Mouse (Mus musculus): ENCODE data around the gene Pnmal2. TPM values are rescaled to one million over a fixed set of nuclear protein-coding genes. Genes with fewer than 3 reads are reported as not detected.

The Pnmal2 gene
- polyA plus RNA-seq, 2 experiments from 2014 or later, result not detected

DNA sequence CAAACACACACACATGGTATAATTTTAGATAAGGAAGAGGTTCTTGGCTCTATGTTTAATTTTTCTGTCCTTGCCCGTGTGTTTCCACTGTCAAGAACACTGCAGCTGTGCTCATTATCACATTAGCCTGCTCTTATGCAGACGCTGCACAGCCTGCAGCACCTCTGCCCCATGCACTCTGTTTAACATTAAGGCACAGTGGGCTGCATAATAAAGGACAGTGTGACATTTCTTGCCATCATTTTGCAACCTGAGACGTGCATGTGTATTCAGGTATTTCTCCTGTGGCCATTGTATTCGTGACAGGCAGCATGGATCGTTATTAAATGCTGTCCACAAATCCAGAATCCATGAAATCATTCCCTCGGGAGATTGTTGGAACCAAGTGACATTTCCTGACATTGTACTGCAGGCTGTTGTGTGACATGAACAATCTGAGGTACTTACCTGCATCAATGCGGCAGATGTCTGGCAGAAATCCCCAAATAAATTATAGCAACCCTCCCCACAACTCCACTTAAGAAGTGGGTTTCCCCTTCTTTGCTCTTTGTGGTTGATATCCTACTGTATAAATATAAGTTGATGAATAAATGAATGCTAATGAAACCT, 43.2 kb downstream of the Pnmal2 start:
- ATAC-seq, result no peak

DNA sequence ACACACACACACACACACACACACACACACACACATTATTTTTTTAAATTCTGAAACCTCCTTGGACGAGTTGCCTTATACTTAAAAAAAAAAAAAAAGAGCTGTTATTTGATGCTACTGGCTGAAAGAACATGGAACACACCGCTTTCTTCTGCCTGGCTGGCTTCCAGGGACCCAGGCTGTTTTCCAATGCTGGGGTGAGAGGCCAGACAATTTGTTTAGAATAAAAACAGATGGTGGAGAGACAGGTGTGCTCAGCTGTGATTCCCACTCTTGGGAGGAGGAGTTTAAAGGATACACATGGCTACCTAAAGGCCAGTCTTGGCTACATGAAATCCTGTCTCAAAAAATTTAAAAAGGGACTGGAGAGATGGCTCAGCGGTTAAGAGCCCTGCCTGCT, 43.9 kb downstream of the Pnmal2 start:
- ATAC-seq, result no peak

DNA sequence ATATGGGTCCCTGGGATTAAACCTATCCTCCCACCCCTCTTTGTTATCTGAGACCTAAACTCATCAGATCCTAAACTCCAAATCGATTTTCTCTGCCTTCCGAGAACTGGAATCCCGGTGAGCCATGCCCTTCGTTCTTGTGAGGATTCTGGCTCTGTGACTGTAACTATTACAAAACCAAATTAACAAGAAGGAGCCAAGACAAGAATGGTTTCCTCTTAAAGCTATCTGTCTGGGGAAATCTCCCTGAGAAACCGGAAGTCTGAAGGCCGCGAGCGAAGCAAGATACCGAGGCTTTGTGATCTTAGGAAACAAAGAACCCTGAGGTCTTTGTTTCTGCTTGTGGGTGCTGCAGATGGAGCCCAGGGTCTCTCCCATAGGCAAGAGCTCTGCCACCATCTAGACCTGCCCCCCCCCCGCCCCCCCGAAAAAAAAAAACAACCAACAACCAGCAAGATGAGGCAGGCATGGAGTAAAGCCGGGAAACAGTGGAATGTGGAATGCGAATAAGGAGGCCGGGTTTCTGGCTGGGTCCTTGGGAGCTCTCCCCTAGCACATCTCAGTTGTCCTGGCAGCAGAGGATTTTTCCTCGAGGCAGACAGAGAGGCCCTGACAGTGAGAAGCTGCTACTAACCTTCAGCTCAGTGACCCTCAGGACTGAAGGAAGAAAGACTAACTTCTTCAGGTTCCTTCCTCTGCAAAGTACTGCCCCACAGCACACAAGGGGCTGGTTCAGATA, 45.7 kb downstream of the Pnmal2 start:
- peak; percentile 84 for ATAC-seq

DNA sequence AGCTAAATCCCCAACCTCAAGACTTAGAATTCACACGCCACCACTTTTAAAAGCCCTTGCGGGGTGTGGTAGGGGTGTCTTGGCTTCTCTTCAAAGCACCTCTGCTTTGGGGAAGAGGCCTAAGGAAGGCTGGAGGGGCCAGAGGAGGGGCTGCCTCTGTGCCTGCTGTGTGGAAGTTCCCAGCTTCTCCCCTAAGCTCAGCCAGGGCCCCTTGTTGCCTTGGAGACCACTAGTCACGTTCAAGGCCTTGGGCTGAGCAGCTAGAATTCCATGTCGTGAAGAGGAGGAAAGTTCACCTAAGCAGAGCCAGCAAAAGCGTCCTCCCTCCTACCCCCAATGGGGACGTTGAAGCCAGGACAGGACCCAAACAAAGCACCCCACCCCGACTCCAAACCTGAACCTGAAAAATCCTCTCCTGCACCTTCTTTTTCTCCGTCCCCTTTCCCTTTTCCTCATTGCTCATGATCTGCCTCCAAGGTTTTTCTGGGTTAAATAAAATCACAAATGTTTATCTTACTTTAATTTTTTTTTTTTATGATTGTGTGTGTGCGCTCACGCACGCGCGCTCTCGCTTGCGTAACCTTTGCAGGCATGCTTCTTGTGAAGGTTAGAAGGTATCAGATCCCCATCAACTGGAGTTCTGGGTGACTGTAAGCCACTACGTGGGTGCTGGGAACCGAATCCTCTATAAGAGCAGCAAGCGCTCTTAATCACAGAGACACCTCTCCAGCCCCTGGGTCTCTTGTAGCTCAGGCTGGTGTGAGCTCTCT, 47.4 kb downstream of the Pnmal2 start:
- ATAC-seq, result no peak

DNA sequence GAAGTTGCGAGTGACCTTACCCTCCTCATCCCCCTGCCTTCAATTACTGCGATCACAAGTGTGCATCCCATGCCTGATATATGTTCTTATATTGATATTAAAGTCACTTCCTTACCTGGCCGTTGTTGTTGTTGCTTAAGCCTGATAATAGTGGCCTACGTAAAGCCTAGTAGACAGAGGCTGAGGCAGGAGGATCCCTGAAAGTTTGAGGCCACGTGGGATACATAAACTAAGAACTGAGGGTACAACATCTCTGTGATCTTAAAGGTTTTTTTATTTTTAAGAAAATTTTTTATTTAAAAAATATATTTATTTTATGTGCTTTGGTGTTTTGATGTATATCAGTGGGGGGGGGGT, 47.9 kb downstream of the Pnmal2 start, which contains the start of gene Ccdc8:
Ccdc8 (plus strand) TSS at position 258 of the 357 bp plus-strand sequence.
- no peak for ATAC-seq

DNA sequence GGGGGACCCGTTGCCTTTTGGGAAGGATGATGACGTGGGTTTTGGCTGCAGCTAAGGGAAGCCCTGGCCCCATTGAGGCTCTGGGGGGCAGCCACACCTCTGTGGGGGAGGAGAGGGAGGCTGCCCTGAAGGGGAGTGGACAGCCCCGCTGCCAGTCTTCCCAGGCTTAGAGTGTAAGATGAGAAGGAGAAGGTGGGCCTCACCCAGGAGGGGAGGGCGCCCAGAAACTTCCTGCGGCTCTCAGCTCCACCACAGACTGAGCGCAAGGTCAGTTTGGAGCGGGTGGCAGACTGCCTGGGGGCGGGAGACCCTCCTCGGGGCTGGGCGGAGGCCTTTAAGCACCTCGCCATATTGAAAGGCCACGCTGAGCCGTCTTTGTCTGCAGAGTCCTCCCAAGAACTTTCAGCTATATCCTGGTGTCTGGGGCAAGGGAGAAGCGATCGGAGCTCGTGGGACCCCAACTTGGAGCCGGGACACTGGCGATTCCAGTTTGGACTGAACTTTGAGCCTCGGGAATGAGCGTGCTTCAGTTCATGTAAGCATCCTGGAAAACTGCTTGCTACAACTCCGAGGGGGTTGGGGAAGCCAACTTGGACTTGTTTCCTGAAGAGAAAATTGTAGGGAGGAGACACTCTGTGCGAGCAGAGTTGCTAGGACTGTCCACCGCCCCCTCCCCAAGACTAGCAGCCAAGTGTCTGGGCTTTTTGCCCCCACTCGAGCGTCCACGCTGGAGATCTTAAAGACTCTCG, 49.3 kb downstream of the Pnmal2 start:
- no peak for ATAC-seq

DNA sequence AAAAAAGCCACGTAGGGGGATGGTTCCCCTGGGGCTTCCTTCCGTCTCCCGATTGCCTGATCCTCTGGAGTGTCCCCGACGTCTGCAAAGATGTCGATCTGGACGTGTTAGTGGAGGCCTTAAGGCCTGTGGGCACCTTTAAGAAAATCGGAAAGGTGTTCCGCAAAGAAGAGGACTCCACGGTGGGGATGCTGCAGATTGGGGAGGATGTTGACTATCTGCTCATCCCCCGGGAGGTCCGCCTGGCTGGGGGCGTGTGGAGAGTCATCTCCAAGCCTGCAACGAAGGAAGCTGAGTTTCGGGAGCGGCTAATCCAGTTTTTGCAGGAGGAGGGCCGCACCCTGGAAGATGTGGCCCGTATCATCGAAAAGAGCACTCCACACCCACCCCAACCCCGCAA, 49.9 kb downstream of the Pnmal2 start:
- ATAC-seq, result no peak

DNA sequence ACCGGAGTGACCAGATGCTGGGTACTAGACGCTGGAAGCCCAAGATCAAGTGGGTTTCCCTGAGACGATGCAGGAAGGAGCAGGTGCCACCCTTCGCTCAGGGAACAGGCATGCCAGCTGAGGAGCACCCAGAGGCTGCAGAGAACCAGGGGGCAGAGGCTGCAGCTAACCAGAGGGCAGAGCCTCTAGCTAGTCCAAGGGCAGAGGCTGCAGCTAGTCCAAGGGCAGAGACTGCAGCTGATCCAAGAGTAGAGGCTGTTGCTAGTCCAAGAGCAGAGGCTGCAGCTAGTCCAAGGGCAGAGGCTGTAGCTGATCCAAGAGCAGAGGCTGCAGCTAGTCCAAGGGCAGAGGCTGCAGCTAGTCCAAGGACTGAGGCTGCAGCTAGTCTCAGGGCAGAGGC, 50.9 kb downstream of the Pnmal2 start:
- no peak for ATAC-seq

Other genes starting within 250 kb of the Pnmal2 start
- gene Ceacam9, start 222.8 kb upstream of the Pnmal2 start, polyA plus RNA-seq (2017; shearing (Covaris generic)), result not detected
- gene Ap2s1, start 206.3 kb upstream of the Pnmal2 start, polyA plus RNA-seq (2017; shearing (Covaris generic)), result 100 to 1,000 TPM; 101 to 111 TPM
- gene Slc1a5, start 163.3 kb upstream of the Pnmal2 start, polyA plus RNA-seq (2017; shearing (Covaris generic)), result 100 to 1,000 TPM; 143 to 179 TPM
- 10 to 100 TPM; 23.0 to 23.1 TPM for gene Strn4, start 128.8 kb upstream of the Pnmal2 start, polyA plus RNA-seq (2017; shearing (Covaris generic))
- 1 to 10 TPM; 6.5 to 7.5 TPM for gene Fkrp, start 128.0 kb upstream of the Pnmal2 start, polyA plus RNA-seq (2017; shearing (Covaris generic))
- 10 to 100 TPM; 45.7 to 47.6 TPM for gene Prkd2, start 101.8 kb upstream of the Pnmal2 start, polyA plus RNA-seq (2017; shearing (Covaris generic))
- gene Dact3, start 69.4 kb upstream of the Pnmal2 start, polyA plus RNA-seq (2017; shearing (Covaris generic)), result not detected
- gene Gng8, start 52.9 kb upstream of the Pnmal2 start, polyA plus RNA-seq (2017; shearing (Covaris generic)), result not detected
- 10 to 100 TPM; 11.8 to 13.2 TPM for gene Ptgir, start 38.2 kb upstream of the Pnmal2 start, polyA plus RNA-seq (2017; shearing (Covaris generic))
- 100 to 1,000 TPM; 106 to 159 TPM for gene Calm3, start 20.6 kb upstream of the Pnmal2 start, polyA plus RNA-seq (2017; shearing (Covaris generic))
- not detected for gene Pnmal1, start 15.0 kb downstream of the Pnmal2 start, polyA plus RNA-seq (2017; shearing (Covaris generic))
- 1 to 10 TPM; 3.6 to 4.2 TPM for gene Gm42372, start 38.4 kb downstream of the Pnmal2 start, polyA plus RNA-seq (2017; shearing (Covaris generic))
- under 1 TPM in 1 of 2 experiments, not detected in 1; 0.16 TPM for gene Ccdc8, start 48.0 kb downstream of the Pnmal2 start, polyA plus RNA-seq (2017; shearing (Covaris generic))
- 10 to 100 TPM; 49.6 to 63.3 TPM for gene Ppp5c, start 83.2 kb downstream of the Pnmal2 start, polyA plus RNA-seq (2017; shearing (Covaris generic))
- gene Hif3a, start 117.7 kb downstream of the Pnmal2 start, polyA plus RNA-seq (2017; shearing (Covaris generic)), result under 1 TPM; 0.32 to 0.49 TPM
- 1 to 10 TPM in 1 of 2 experiments, not detected in 1; 1.1 TPM for gene Psg16, start 129.4 kb downstream of the Pnmal2 start, polyA plus RNA-seq (2017; shearing (Covaris generic))
- not detected for gene Ceacam3, start 205.6 kb downstream of the Pnmal2 start, polyA plus RNA-seq (2017; shearing (Covaris generic))